Mouse (Mus musculus) brain, embryonic 14.5 days (tissue): ENCODE measurements around the gene Axin2.

Source experiments
- CTCF ChIP-seq: fragments of 200-500 bp; IDR thresholded peaks from 2 replicates; pipeline ENCODE4 v1.5.1; 2012; ENCODE audit warnings: inconsistent platforms, mild to moderate bottlenecking, moderate library complexity, borderline replicate concordance; ENCODE audit not compliant: insufficient read depth, insufficient read length; ENCODE audit errors: extremely low read depth
- POLR2A ChIP-seq: fragments of 200-500 bp; IDR thresholded peaks from 2 replicates; pipeline ENCODE4 v1.6.1; 2012; ENCODE audit warnings: mild to moderate bottlenecking, inconsistent platforms, borderline replicate concordance; ENCODE audit not compliant: poor library complexity, insufficient read depth, insufficient read length, severe bottlenecking; ENCODE audit errors: extremely low read depth

- no peak for TF ChIP-seq CTCF
- TF ChIP-seq POLR2A, result no peak
These were observed 38.2 kb downstream of the Axin2 start for GRCm38 (mm10) chr11:108958349-108958748.
